Mouse (Mus musculus): Measurements from ENCODE around the gene Ccp110. TPM values are rescaled to one million over a fixed set of nuclear protein-coding genes. Genes with fewer than 3 reads are reported as not detected.

Gene Ccp110
- total and polyA plus RNA-seq, 2 experiments from 2014 or later: 16.1 to 24.6 TPM

GRCm38 (mm10) chr7:118766119-118766833, 53.9 kb downstream of the Ccp110 start:
- ATAC-seq (peak; percentile 88), DNase-seq (ENCODE audit: low spot score) (peak; percentile 96)
- Histone ChIP-seq H3K27me3 (ENCODE audit: insufficient read depth, low read length) (no peaks in the 10 kb centered on the region), H3K4me3 (ENCODE audit: low read length) (no peak overlapping the region), H3K36me3 (ENCODE audit: insufficient read depth, low read length) (peaks cover 32% of the 10 kb centered on the region), H3K4me1 (ENCODE audit: insufficient read depth, low read length) (no peaks in the 10 kb centered on the region), H3K27ac (peak overlapping the region; percentile 42; the same call in 1 of the 2 replicates), H3K9me3 (ENCODE audit: low read length) (no peaks in the 10 kb centered on the region), H3K4me2 (ENCODE audit: low read depth, low read length) (peak overlapping the region; percentile 22; the same call in 1 of the 2 replicates), H3K9ac (replicated peaks; ENCODE audit: low read length) (no peak overlapping the region)
- 35% methylated on average over 18 of the region's 18 CpGs for WGBS
- peak; percentile 95 for TF ChIP-seq CTCF (IDR thresholded peaks at IDR 0.05; ENCODE audit: low read depth)

GRCm38 (mm10) chr7:118766834-118767224, 54.5 kb downstream of the Ccp110 start:
- TF ChIP-seq CTCF (IDR thresholded peaks at IDR 0.05; ENCODE audit: low read depth): no peak

GRCm38 (mm10) chr7:118769208-118769607, 56.9 kb downstream of the Ccp110 start:
- no peak for TF ChIP-seq CTCF (IDR thresholded peaks at IDR 0.05; ENCODE audit: low read depth)
- H3K4me3 ChIP-seq (ENCODE audit: low read length): no peak overlapping the region
- no peaks in the 10 kb centered on the region for H3K4me1 ChIP-seq (ENCODE audit: insufficient read depth, low read length)
- 76% methylated on average over 8 of the region's 8 CpGs for WGBS
- H3K27ac ChIP-seq: no peak overlapping the region
- no peak overlapping the region for H3K4me2 ChIP-seq (ENCODE audit: low read depth, low read length)
- no peaks in the 10 kb centered on the region for H3K27me3 ChIP-seq (ENCODE audit: insufficient read depth, low read length)
- H3K36me3 ChIP-seq (ENCODE audit: insufficient read depth, low read length): peaks cover 16% of the 10 kb centered on the region
- no peak for ATAC-seq
- no peak overlapping the region for H3K9ac ChIP-seq (replicated peaks; ENCODE audit: low read length)
- no peaks in the 10 kb centered on the region for H3K9me3 ChIP-seq (ENCODE audit: low read length)
- no peak for DNase-seq (ENCODE audit: low spot score)

More at GRCm38 (mm10) chr7:118766834-118767224, 54.5 kb downstream of the Ccp110 start:
- no peak overlapping the region for H3K4me3 ChIP-seq (ENCODE audit: low read length)
- peak overlapping the region; percentile 42; the same call in 1 of the 2 replicates for H3K27ac ChIP-seq
- H3K36me3 ChIP-seq (ENCODE audit: insufficient read depth, low read length): peaks cover 26% of the 10 kb centered on the region
- no peak overlapping the region for H3K4me2 ChIP-seq (ENCODE audit: low read depth, low read length)
- no peak for DNase-seq (ENCODE audit: low spot score)
- WGBS: 69% methylated on average over 5 of the region's 5 CpGs
- no peak overlapping the region for H3K9ac ChIP-seq (replicated peaks; ENCODE audit: low read length)
- H3K9me3 ChIP-seq (ENCODE audit: low read length): no peaks in the 10 kb centered on the region
- H3K4me1 ChIP-seq (ENCODE audit: insufficient read depth, low read length): no peaks in the 10 kb centered on the region
- no peak for ATAC-seq
- H3K27me3 ChIP-seq (ENCODE audit: insufficient read depth, low read length): no peaks in the 10 kb centered on the region

GRCm38 (mm10) chr7:118769655-118770054, 57.3 kb downstream of the Ccp110 start:
- no peak for TF ChIP-seq CTCF (IDR thresholded peaks at IDR 0.05; ENCODE audit: low read depth)
- no peak for ATAC-seq
- Histone ChIP-seq H3K4me2 (ENCODE audit: low read depth, low read length) (no peak overlapping the region), H3K27ac (no peak overlapping the region), H3K4me3 (ENCODE audit: low read length) (no peak overlapping the region), H3K27me3 (ENCODE audit: insufficient read depth, low read length) (no peaks in the 10 kb centered on the region), H3K9me3 (ENCODE audit: low read length) (no peaks in the 10 kb centered on the region), H3K36me3 (ENCODE audit: insufficient read depth, low read length) (peaks cover 15% of the 10 kb centered on the region), H3K9ac (replicated peaks; ENCODE audit: low read length) (no peak overlapping the region), H3K4me1 (ENCODE audit: insufficient read depth, low read length) (no peaks in the 10 kb centered on the region)
- no peak for DNase-seq (ENCODE audit: low spot score)
- WGBS: 27% methylated on average over 1 of the region's 1 CpGs

- Histone ChIP-seq H3K4me1 (ENCODE audit: insufficient read depth, low read length) (no peaks in the 10 kb centered on the region), H3K9me3 (ENCODE audit: low read length) (no peaks in the 10 kb centered on the region), H3K27ac (no peak overlapping the region), H3K9ac (replicated peaks; ENCODE audit: low read length) (no peak overlapping the region), H3K4me2 (ENCODE audit: low read depth, low read length) (no peak overlapping the region), H3K36me3 (ENCODE audit: insufficient read depth, low read length) (peaks cover 21% of the 10 kb centered on the region), H3K27me3 (ENCODE audit: insufficient read depth, low read length) (no peaks in the 10 kb centered on the region), H3K4me3 (ENCODE audit: low read length) (no peak overlapping the region)
- DNase-seq (ENCODE audit: low spot score): no peak
- TF ChIP-seq CTCF (IDR thresholded peaks at IDR 0.05; ENCODE audit: low read depth): no peak
- 84% methylated on average over 12 of the region's 12 CpGs for WGBS
- no peak for ATAC-seq
Observed at GRCm38 (mm10) chr7:118773027-118773426, 60.7 kb downstream of the Ccp110 start.

GRCm38 (mm10) chr7:118775991-118776390, 63.6 kb downstream of the Ccp110 start:
- DNase-seq (ENCODE audit: low spot score): no peak
- 71% methylated on average over 7 of the region's 7 CpGs for WGBS
- ATAC-seq: no peak
- H3K4me3 ChIP-seq (ENCODE audit: low read length): no peak overlapping the region
- no peaks in the 10 kb centered on the region for H3K27me3 ChIP-seq (ENCODE audit: insufficient read depth, low read length)
- no peak for TF ChIP-seq CTCF (IDR thresholded peaks at IDR 0.05; ENCODE audit: low read depth)
- peaks cover 33% of the 10 kb centered on the region for H3K36me3 ChIP-seq (ENCODE audit: insufficient read depth, low read length)
- H3K4me1 ChIP-seq (ENCODE audit: insufficient read depth, low read length): no peaks in the 10 kb centered on the region
- no peak overlapping the region for H3K27ac ChIP-seq
- no peak overlapping the region for H3K9ac ChIP-seq (replicated peaks; ENCODE audit: low read length)
- H3K4me2 ChIP-seq (ENCODE audit: low read depth, low read length): no peak overlapping the region
- no peaks in the 10 kb centered on the region for H3K9me3 ChIP-seq (ENCODE audit: low read length)

GRCm38 (mm10) chr7:118776491-118776890, 64.1 kb downstream of the Ccp110 start:
- DNase-seq (ENCODE audit: low spot score): no peak
- no peaks in the 10 kb centered on the region for H3K9me3 ChIP-seq (ENCODE audit: low read length)
- no peaks in the 10 kb centered on the region for H3K27me3 ChIP-seq (ENCODE audit: insufficient read depth, low read length)
- no peak overlapping the region for H3K4me2 ChIP-seq (ENCODE audit: low read depth, low read length)
- 81% methylated on average over 9 of the region's 9 CpGs for WGBS
- H3K36me3 ChIP-seq (ENCODE audit: insufficient read depth, low read length): peaks cover 32% of the 10 kb centered on the region
- no peak overlapping the region for H3K27ac ChIP-seq
- no peak for ATAC-seq
- H3K9ac ChIP-seq (replicated peaks; ENCODE audit: low read length): no peak overlapping the region
- TF ChIP-seq CTCF (IDR thresholded peaks at IDR 0.05; ENCODE audit: low read depth): no peak
- no peaks in the 10 kb centered on the region for H3K4me1 ChIP-seq (ENCODE audit: insufficient read depth, low read length)
- H3K4me3 ChIP-seq (ENCODE audit: low read length): no peak overlapping the region

All from hindbrain, postnatal 0 days (tissue).